Mouse (Mus musculus): ENCODE results near the gene Sox15.
A peak's percentile ranks its signal among the peaks of the same experiment; 100 is the strongest.

Gene Sox15

GRCm38 (mm10) chr11:69680136-69680855, 25.2 kb downstream of the Sox15 start:
- DNase-seq (ENCODE audit: low read depth) = no peak

GRCm38 (mm10) chr11:69681314-69682208, 26.4 kb downstream of the Sox15 start, which contains the start of gene Senp3:
Gene Senp3, minus strand, starts transcription at chr11:69682084.
- DNase-seq (ENCODE audit: low read depth) = peak; percentile 96

GRCm38 (mm10) chr11:69682209-69682839, 27.2 kb downstream of the Sox15 start:
- no peak for DNase-seq (ENCODE audit: low read depth)

- peak; percentile 93 for DNase-seq (ENCODE audit: low read depth)
These were observed 27.9 kb downstream of the Sox15 start for GRCm38 (mm10) chr11:69682840-69683533.

GRCm38 (mm10) chr11:69683576-69683975, 28.5 kb downstream of the Sox15 start:
- DNase-seq (ENCODE audit: low read depth) = no peak

- DNase-seq (ENCODE audit: low read depth) = no peak
These were observed 29.1 kb downstream of the Sox15 start for GRCm38 (mm10) chr11:69684128-69684745.

GRCm38 (mm10) chr11:69684936-69685335, 29.8 kb downstream of the Sox15 start:
- DNase-seq (ENCODE audit: low read depth) = no peak

GRCm38 (mm10) chr11:69685526-69686148, 30.5 kb downstream of the Sox15 start, which contains the start of gene Tnfsf13:
Gene Tnfsf13, minus strand, starts transcription at chr11:69685784.
- peak; percentile 54 for DNase-seq (ENCODE audit: low read depth)

GRCm38 (mm10) chr11:69686377-69686776, 31.3 kb downstream of the Sox15 start:
- DNase-seq (ENCODE audit: low read depth) = no peak

- no peak for DNase-seq (ENCODE audit: low read depth)
These were observed 31.9 kb downstream of the Sox15 start for GRCm38 (mm10) chr11:69687061-69687460.

GRCm38 (mm10) chr11:69689891-69690290, 34.8 kb downstream of the Sox15 start:
- DNase-seq (ENCODE audit: low read depth) = no peak

- DNase-seq (ENCODE audit: low read depth) = peak; percentile 48
These were observed 37.2 kb downstream of the Sox15 start for GRCm38 (mm10) chr11:69692196-69692811.

GRCm38 (mm10) chr11:69692863-69693262, 37.7 kb downstream of the Sox15 start:
- no peak for DNase-seq (ENCODE audit: low read depth)

- DNase-seq (ENCODE audit: low read depth) = no peak
These were observed 38.4 kb downstream of the Sox15 start for GRCm38 (mm10) chr11:69693421-69693965.

GRCm38 (mm10) chr11:69695046-69695360, 39.9 kb downstream of the Sox15 start:
- DNase-seq (ENCODE audit: low read depth) = no peak

GRCm38 (mm10) chr11:69695361-69696181, 40.5 kb downstream of the Sox15 start, which contains the start of the genes Tnfsf12 and Tnfsfm13:
Gene Tnfsf12, minus strand, starts transcription at chr11:69695849.
Gene Tnfsfm13, minus strand, starts transcription at chr11:69696098.
- DNase-seq (ENCODE audit: low read depth) = no peak

GRCm38 (mm10) chr11:69697396-69697795, 42.3 kb downstream of the Sox15 start:
- DNase-seq (ENCODE audit: low read depth) = no peak

- no peak for DNase-seq (ENCODE audit: low read depth)
These were observed 43.5 kb downstream of the Sox15 start for GRCm38 (mm10) chr11:69698574-69698973.

- DNase-seq (ENCODE audit: low read depth) = no peak
These were observed 44.5 kb downstream of the Sox15 start for GRCm38 (mm10) chr11:69699595-69699994.

Measured in 416B (cell line).